12 mouse cellular contexts compared by ENCODE assay signal in the genomic region with DNA sequence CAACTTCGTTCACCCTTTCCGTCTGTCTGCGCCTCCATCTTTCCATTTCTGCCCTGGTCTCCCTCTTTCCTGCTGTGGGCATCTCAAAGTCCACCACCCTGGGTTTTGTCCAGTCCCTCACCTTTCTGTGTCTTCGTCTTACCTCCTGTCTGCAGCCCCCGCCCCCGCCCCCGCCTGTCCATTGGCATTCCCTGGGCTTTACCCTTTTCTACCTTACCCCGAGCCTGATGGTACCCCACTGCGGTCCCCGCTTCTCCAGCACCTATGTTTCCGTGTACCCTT. TPM values are rescaled to one million over a fixed set of nuclear protein-coding genes. Genes with fewer than 3 reads are reported as not detected.
A peak's percentile ranks its signal among the peaks of the same experiment; 100 is the strongest.
DNase-seq lines count a peak whose midpoint lies in the region; ATAC-seq and TF ChIP-seq lines count a peak whose summit lies in the region.
"Had no signal": no experiment of that assay in that cellular context is flagged by ENCODE, and none has a peak within 500 bp of the region (broad histone marks: within the 10 kb centered on the region; RNA-seq: fewer than 3 reads in every experiment).

No protein-coding gene starts in this region.

- no peak for DNase-seq in layer of hippocampus, adult 2 months (ENCODE audit: low spot score in 2 of 2)
- no peak for DNase-seq in layer of hippocampus, adult 9-10 months (ENCODE audit: low spot score)
- no peak for DNase-seq in thymus, postnatal 14 days
- DNase-seq in left cerebral cortex, adult 18-20 months (ENCODE audit: low spot score in 2 of 2) = no peak
- no peak for DNase-seq in spleen, postnatal 4 days (ENCODE audit: low spot score in 2 of 2)

- peaks cover 39% of the 10 kb centered on the region for H3K4me1 ChIP-seq in embryonic facial prominence, embryonic 13.5 days
- peaks cover 25% of the 10 kb centered on the region for H3K4me1 ChIP-seq in intestine, embryonic 15.5 days (replicated peaks)
- H3K4me1 ChIP-seq in olfactory bulb, adult 2 months (ENCODE audit: control insufficient read depth, insufficient read depth, low read length) = peaks cover 30% of the 10 kb centered on the region

- no peak for ATAC-seq in embryonic facial prominence, embryonic 13.5 days (ENCODE audit: insufficient number of reproducible peaks, insufficient read depth, low FRiP score, low TSS enrichment, low read depth)
- ATAC-seq in intestine, embryonic 15.5 days = no peak

- no peaks in the 10 kb centered on the region for H3K36me3 ChIP-seq in embryonic facial prominence, embryonic 13.5 days
- no peaks in the 10 kb centered on the region for H3K36me3 ChIP-seq in intestine, embryonic 15.5 days

- peak overlapping the region; percentile 94 for H3K27ac ChIP-seq in layer of hippocampus, adult 2 months
- no peak overlapping the region for H3K27ac ChIP-seq in embryonic facial prominence, embryonic 13.5 days
- H3K27ac ChIP-seq in intestine, embryonic 15.5 days = no peak overlapping the region
- H3K27ac ChIP-seq in olfactory bulb, adult 2 months (ENCODE audit: insufficient read depth, low read depth, low read length) = no peak overlapping the region

- peak overlapping the region; percentile 98 for H3K4me2 ChIP-seq in embryonic facial prominence, embryonic 13.5 days
- peak overlapping the region; percentile 100 for H3K4me2 ChIP-seq in intestine, embryonic 15.5 days (replicated peaks)

- no peak for TF ChIP-seq POLR2A in olfactory bulb, adult 2 months (IDR thresholded peaks at IDR 0.05; ENCODE audit: insufficient read depth, low read depth, low read length)

- 2% methylated on average over 11 of the region's 11 CpGs for WGBS in embryonic facial prominence, embryonic 13.5 days
- 2% methylated on average over 11 of the region's 11 CpGs for WGBS in intestine, embryonic 15.5 days
- WGBS in olfactory bulb, adult 2 months = 3% methylated on average over 11 of the region's 11 CpGs

- TF ChIP-seq CTCF in layer of hippocampus, adult 2 months (conservative IDR thresholded peaks at IDR 0.05) = no peak
- no peak for TF ChIP-seq CTCF in olfactory bulb, adult 2 months (IDR thresholded peaks at IDR 0.05; ENCODE audit: insufficient read depth, low read depth, low read length)

- H3K27me3 ChIP-seq in embryonic facial prominence, embryonic 13.5 days = peaks cover 95% of the 10 kb centered on the region
- peaks cover 84% of the 10 kb centered on the region for H3K27me3 ChIP-seq in intestine, embryonic 15.5 days (replicated peaks)

- peak overlapping the region; percentile 70 for H3K4me3 ChIP-seq in layer of hippocampus, adult 2 months
- peak overlapping the region; percentile 65 for H3K4me3 ChIP-seq in embryonic facial prominence, embryonic 13.5 days
- H3K4me3 ChIP-seq in intestine, embryonic 15.5 days (replicated peaks) = peak overlapping the region; percentile 68
- peak overlapping the region; percentile 81 for H3K4me3 ChIP-seq in olfactory bulb, adult 2 months (ENCODE audit: insufficient read depth, low read depth, low read length)

- H3K9me3 ChIP-seq in embryonic facial prominence, embryonic 13.5 days = no peaks in the 10 kb centered on the region
- H3K9me3 ChIP-seq in intestine, embryonic 15.5 days = no peaks in the 10 kb centered on the region

- H3K9ac ChIP-seq in embryonic facial prominence, embryonic 13.5 days = no peak overlapping the region
- no peak overlapping the region for H3K9ac ChIP-seq in intestine, embryonic 15.5 days

RNA-seq across cellular contexts. Expression of a gene that starts 1.6 kb away (rescaled TPM):
- 100 to 1,000 TPM; 193 to 196 TPM for total RNA-seq in layer of hippocampus, adult 2 months (2021)
- 0.10 and 0.14 TPM in 2 replicates for polyA plus RNA-seq in embryonic facial prominence, embryonic 13.5 days (2015; fragmentation: Nextera tagmentation; extraction: Ambion mirVana)
- polyA plus RNA-seq in intestine, embryonic 15.5 days (2015; fragmentation: Nextera tagmentation; extraction: Ambion mirVana) = 0.13 and 0.16 TPM in 2 replicates
- polyA plus RNA-seq in olfactory bulb, adult 2 months (2012; ENCODE audit: insufficient read depth, insufficient read length, low replicate concordance, missing spikeins) = not detected in 2 replicates
- total RNA-seq in left cerebral cortex, adult 18-20 months (2021) = 100 to 1,000 TPM; 315 to 347 TPM
- total RNA-seq: megakaryocyte-erythroid progenitor cell, adult 5-6 weeks; MEL had no signal

RNA-seq across cellular contexts. Expression of a gene that starts 28.8 kb away (rescaled TPM):
- not detected for total RNA-seq in layer of hippocampus, adult 2 months (2021)
- polyA plus RNA-seq in embryonic facial prominence, embryonic 13.5 days (2015; fragmentation: Nextera tagmentation; extraction: Ambion mirVana) = not detected in 2 replicates
- polyA plus RNA-seq in intestine, embryonic 15.5 days (2015; fragmentation: Nextera tagmentation; extraction: Ambion mirVana) = 2.2 and 2.9 TPM in 2 replicates
- polyA plus RNA-seq in olfactory bulb, adult 2 months (2012; ENCODE audit: insufficient read depth, insufficient read length, low replicate concordance, missing spikeins) = not detected in 2 replicates
- not detected for total RNA-seq in left cerebral cortex, adult 18-20 months (2021)
- total RNA-seq: layer of hippocampus, postnatal 14 days; megakaryocyte-erythroid progenitor cell, adult 5-6 weeks; MEL had no signal
- polyA plus RNA-seq: frontal cortex, adult 2 months had no signal

RNA-seq across cellular contexts. Expression of a gene that starts 36.6 kb away (rescaled TPM):
- total RNA-seq in layer of hippocampus, adult 2 months (2021) = not detected
- polyA plus RNA-seq in embryonic facial prominence, embryonic 13.5 days (2015; fragmentation: Nextera tagmentation; extraction: Ambion mirVana) = not detected in 2 replicates
- 1.7 and 3.0 TPM in 2 replicates for polyA plus RNA-seq in intestine, embryonic 15.5 days (2015; fragmentation: Nextera tagmentation; extraction: Ambion mirVana)
- polyA plus RNA-seq in olfactory bulb, adult 2 months (2012; ENCODE audit: insufficient read depth, insufficient read length, low replicate concordance, missing spikeins) = not detected in 2 replicates
- total RNA-seq in left cerebral cortex, adult 18-20 months (2021) = under 1 TPM in 1 of 2 experiments, not detected in 1; 0.80 TPM
- total RNA-seq: megakaryocyte-erythroid progenitor cell, adult 5-6 weeks; MEL had no signal
